ENCODE assay signal across 8 mouse cellular contexts in the genomic region with DNA sequence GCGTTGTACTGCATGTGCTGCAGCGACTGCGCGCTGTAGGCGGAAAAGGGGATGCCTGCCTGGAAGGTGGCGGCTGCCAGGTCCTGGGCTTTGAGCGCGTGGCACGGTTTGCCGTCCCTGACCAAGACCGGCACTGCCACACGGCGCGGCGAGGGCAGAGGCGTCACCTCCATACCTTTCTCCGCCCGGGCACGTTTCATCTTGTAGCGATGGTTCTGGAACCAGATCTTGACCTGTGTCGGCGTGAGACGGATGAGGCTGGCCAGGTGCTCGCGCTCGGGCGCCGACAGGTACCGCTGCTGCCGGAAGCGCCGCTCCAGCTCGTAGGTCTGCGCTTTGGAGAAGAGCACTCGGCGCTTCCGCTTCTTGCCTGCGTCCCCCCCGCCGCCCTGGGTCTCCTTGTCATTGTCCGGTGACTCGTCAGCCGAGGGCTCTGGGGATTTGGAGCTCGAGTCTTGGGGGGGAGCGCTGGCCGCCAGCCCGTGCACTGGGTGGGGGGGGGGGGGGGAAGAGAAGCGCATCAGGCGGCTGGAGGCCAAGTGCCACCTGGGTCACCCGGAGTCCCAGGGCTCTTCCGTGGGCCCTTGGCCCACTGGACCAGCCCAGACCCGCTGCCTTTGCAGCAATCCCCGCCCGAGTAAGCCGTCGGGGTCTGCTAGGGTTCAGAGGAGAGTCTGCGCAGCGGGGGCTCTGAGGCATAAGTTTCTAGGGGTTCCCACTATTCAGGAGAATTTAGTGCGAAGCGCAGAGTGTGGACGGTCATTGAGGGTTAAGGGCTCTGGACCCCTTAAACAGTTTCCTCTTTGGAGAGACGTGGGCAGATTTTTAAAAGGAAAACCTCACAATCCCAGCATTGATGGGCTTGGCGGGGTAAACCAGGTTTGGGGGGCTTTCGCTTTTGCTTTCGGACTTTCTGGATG. TPM values are rescaled to one million over a fixed set of nuclear protein-coding genes. Genes with fewer than 3 reads are reported as not detected.
DNase-seq lines count a peak whose midpoint lies in the region; ATAC-seq and TF ChIP-seq lines count a peak whose summit lies in the region.

No protein-coding gene starts in this region.

- peak overlapping the region; percentile 12 to 25; a peak in 3 of 4 replicates for H3K4me3 ChIP-seq in heart, embryonic 14.5 days (ENCODE audit: control insufficient read depth in 1 of 2, insufficient read depth in 1 of 2, low read depth in 1 of 2, low read length in 2 of 2)
- H3K4me3 ChIP-seq in hindbrain, embryonic 14.5 days (replicated peaks; ENCODE audit: low read length): peak overlapping the region; percentile 20
- H3K4me3 ChIP-seq in midbrain, embryonic 14.5 days (replicated peaks; ENCODE audit: low read depth, low read length): peak overlapping the region; percentile 28

- H3K4me2 ChIP-seq in heart, embryonic 14.5 days (ENCODE audit: low read length): peak overlapping the region; percentile 49
- peak overlapping the region; percentile 36 for H3K4me2 ChIP-seq in hindbrain, embryonic 14.5 days (replicated peaks)
- H3K4me2 ChIP-seq in midbrain, embryonic 14.5 days (ENCODE audit: low read length): peak overlapping the region; percentile 43

- peaks cover 94% of the 10 kb centered on the region for H3K27me3 ChIP-seq in heart, embryonic 14.5 days (ENCODE audit: control insufficient read depth, insufficient read depth, low read length)
- peaks cover 96% of the 10 kb centered on the region for H3K27me3 ChIP-seq in hindbrain, embryonic 14.5 days (ENCODE audit: control insufficient read depth, insufficient read depth, low read length)
- peaks cover 92% of the 10 kb centered on the region for H3K27me3 ChIP-seq in midbrain, embryonic 14.5 days (ENCODE audit: control insufficient read depth, insufficient read depth, low read length)

- WGBS in heart, embryonic 14.5 days: under 1% methylated on average over 61 of the region's 65 CpGs
- WGBS in hindbrain, embryonic 14.5 days: under 1% methylated on average over 61 of the region's 65 CpGs
- under 1% methylated on average over 64 of the region's 65 CpGs for WGBS in midbrain, embryonic 14.5 days

- no peaks in the 10 kb centered on the region for H3K36me3 ChIP-seq in heart, embryonic 14.5 days (ENCODE audit: control insufficient read depth, insufficient read depth, low read length)
- no peaks in the 10 kb centered on the region for H3K36me3 ChIP-seq in hindbrain, embryonic 14.5 days (replicated peaks; ENCODE audit: control insufficient read depth, insufficient read depth)
- no peaks in the 10 kb centered on the region for H3K36me3 ChIP-seq in midbrain, embryonic 14.5 days (ENCODE audit: control insufficient read depth, insufficient read depth, low read length)

- ATAC-seq in heart, embryonic 14.5 days (ENCODE audit: insufficient number of reproducible peaks, insufficient read depth, low FRiP score, low read depth): no peak
- no peak for ATAC-seq in hindbrain, embryonic 14.5 days (ENCODE audit: low FRiP score)
- no peak for ATAC-seq in midbrain, embryonic 14.5 days (ENCODE audit: low FRiP score, low TSS enrichment)

- DNase-seq in heart, postnatal 4 days: no peak
- DNase-seq in brain, embryonic 14.5 days (ENCODE audit: low read depth): peak; percentile 33
- DNase-seq in hindbrain, embryonic 14.5 days (ENCODE audit: low spot score): no peak
- DNase-seq in midbrain, embryonic 14.5 days: peak; percentile 52
- DNase-seq in thymus, postnatal 10 days (ENCODE audit: low spot score in 2 of 2): no peak
- DNase-seq in spleen, adult 18-20 months: no peak
- no peak for DNase-seq in frontal cortex, postnatal 14 days (ENCODE audit: low spot score in 2 of 2)

- H3K27ac ChIP-seq in heart, embryonic 14.5 days (replicated peaks in 1 of 2; ENCODE audit: control insufficient read depth in 1 of 2, insufficient read depth in 1 of 2, low read depth in 2 of 2, low read length in 2 of 2): no peak overlapping the region
- H3K27ac ChIP-seq in hindbrain, embryonic 14.5 days: no peak overlapping the region
- peak overlapping the region; percentile 61 for H3K27ac ChIP-seq in midbrain, embryonic 14.5 days (replicated peaks; ENCODE audit: low read depth, low read length)

- no peak overlapping the region for H3K9ac ChIP-seq in heart, embryonic 14.5 days (ENCODE audit: low read length)
- peak overlapping the region; percentile 16; the same call in 1 of the 2 replicates for H3K9ac ChIP-seq in hindbrain, embryonic 14.5 days
- H3K9ac ChIP-seq in midbrain, embryonic 14.5 days (replicated peaks; ENCODE audit: low read length): peak overlapping the region; percentile 21; the same call in 1 of the 2 replicates

- TF ChIP-seq POLR2A in brain, embryonic 14.5 days (IDR thresholded peaks at IDR 0.05; ENCODE audit: borderline replicate concordance, extremely low read depth, insufficient read depth, insufficient read length, poor library complexity, severe bottlenecking): no peak

- no peak for TF ChIP-seq CTCF in brain, embryonic 14.5 days (IDR thresholded peaks at IDR 0.05; ENCODE audit: borderline replicate concordance, extremely low read depth, insufficient read depth, insufficient read length)

- H3K4me1 ChIP-seq in heart, embryonic 14.5 days (ENCODE audit: control insufficient read depth in 2 of 2, insufficient read depth in 2 of 2, low read length in 2 of 2): peaks cover 5 to 20% of the 10 kb centered on the region in 2 experiments; a peak in 3 of 4 replicates
- H3K4me1 ChIP-seq in hindbrain, embryonic 14.5 days (replicated peaks; ENCODE audit: control insufficient read depth, insufficient read depth, low read length): peaks cover 5% of the 10 kb centered on the region; the same call in 1 of the 2 replicates
- H3K4me1 ChIP-seq in midbrain, embryonic 14.5 days (ENCODE audit: control insufficient read depth, insufficient read depth, low read length): peaks cover 11% of the 10 kb centered on the region; the same call in 1 of the 2 replicates

- no peaks in the 10 kb centered on the region for H3K9me3 ChIP-seq in heart, embryonic 14.5 days (ENCODE audit: control insufficient read depth, low read length)
- no peaks in the 10 kb centered on the region for H3K9me3 ChIP-seq in hindbrain, embryonic 14.5 days (ENCODE audit: control insufficient read depth, low read length)
- H3K9me3 ChIP-seq in midbrain, embryonic 14.5 days (ENCODE audit: control insufficient read depth, low read length): no peaks in the 10 kb centered on the region

RNA-seq across cellular contexts. Expression of a gene that starts 9.7 kb away (rescaled TPM):
- not detected in 2 replicates for polyA plus RNA-seq in heart, embryonic 14.5 days (2014; fragmentation: Nextera tagmentation; extraction: Ambion mirVana)
- not detected for total RNA-seq in heart, postnatal 4 days (2021)
- polyA plus RNA-seq in brain, embryonic 14.5 days (2012; rRNA removed): 8.8 and 14.4 TPM in 2 replicates
- 5.0 and 5.1 TPM in 2 replicates for polyA plus RNA-seq in hindbrain, embryonic 14.5 days (2014; fragmentation: Nextera tagmentation; extraction: Ambion mirVana)
- polyA plus RNA-seq in midbrain, embryonic 14.5 days (2014; fragmentation: Nextera tagmentation; extraction: Ambion mirVana): 6.2 and 6.5 TPM in 2 replicates

Comparison
In these comparisons a context has a peak if more than half of its experiments do, and no peak if none do; other contexts are left out.
1. DNase-seq: peak in brain, embryonic 14.5 days (single experiment) and midbrain, embryonic 14.5 days (single experiment); none in heart, postnatal 4 days (single experiment), hindbrain, embryonic 14.5 days (single experiment), thymus, postnatal 10 days (0 of 2), spleen, adult 18-20 months (0 of 2) and frontal cortex, postnatal 14 days (0 of 2).
2. Peak in every context shown above with its lines, with median percentiles within 50 percentile points of each other: H3K4me2 ChIP-seq and H3K4me3 ChIP-seq.